Mouse (Mus musculus): ENCODE measurements at regions not wholly inside any gene's neighbourhood (a gene's known extent, or its start where the extent isn't known, plus 50 kb on each side); places are given as distances from the start of the nearest gene placed in this dataset.

GRCm38 (mm10) chr2:72557161-72557560 lies 81.2 kb downstream of the Cdca7 start:
- TF ChIP-seq POLR2A (IDR thresholded peaks at IDR 0.05; ENCODE audit: insufficient read depth, low read depth, low read length) (no peak), EP300 (IDR thresholded peaks at IDR 0.05; ENCODE audit: insufficient read depth, low read depth, low read length) (no peak)
